Mouse (Mus musculus) spleen, postnatal 10 days (tissue): ENCODE measurements around the gene Gm21083.
"Not testable (repeated sequence)": the region's sequence is repeated elsewhere in the genome, so short reads cannot be mapped to it uniquely, and the experiment has no call there.

Source experiments
- DNase-seq, 2 experiments: peaks; one replicate each; pipeline ENCODE4 v3.0.0; 2021 to 2022; ENCODE audit warnings: low spot score in 2 of 2

Gm21083 gene

DNA sequence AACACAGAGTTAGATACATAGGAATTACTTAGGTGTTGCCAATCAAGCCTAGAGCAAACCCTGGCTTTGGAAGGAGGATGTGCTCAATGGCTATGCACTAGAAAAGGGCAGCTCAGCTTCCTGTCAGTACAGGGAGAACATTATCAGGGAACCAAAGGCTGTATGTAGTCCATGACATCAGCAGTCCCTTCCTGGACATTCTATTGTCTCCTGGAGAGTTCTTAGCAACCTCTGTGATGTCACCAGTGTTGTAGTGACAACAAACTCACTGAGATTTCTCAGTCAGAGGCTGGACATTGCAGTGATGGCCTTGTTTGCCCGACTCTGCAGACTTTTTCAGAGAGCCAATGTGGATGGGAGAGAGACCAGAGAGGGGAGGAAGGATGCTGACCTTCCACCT is at the start of gene Gm21083:
Gm21083 (plus strand) TSS at position 301 of the 400 bp plus-strand sequence.
- DNase-seq = not testable (repeated sequence)

DNA sequence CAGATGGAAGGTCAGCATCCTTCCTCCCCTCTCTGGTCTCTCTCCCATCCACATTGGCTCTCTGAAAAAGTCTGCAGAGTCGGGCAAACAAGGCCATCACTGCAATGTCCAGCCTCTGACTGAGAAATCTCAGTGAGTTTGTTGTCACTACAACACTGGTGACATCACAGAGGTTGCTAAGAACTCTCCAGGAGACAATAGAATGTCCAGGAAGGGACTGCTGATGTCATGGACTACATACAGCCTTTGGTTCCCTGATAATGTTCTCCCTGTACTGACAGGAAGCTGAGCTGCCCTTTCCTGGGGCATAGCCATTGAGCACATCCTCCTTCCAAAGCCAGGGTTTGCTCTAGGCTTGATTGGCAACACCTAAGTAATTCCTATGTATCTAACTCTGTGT is 48.0 kb upstream of the Gm21083 start, which contains the start of gene Gm21190:
Gm21190 (minus strand) TSS at position 101 of the 400 bp plus-strand sequence.
- DNase-seq = not testable (repeated sequence)

- not testable (repeated sequence) for DNase-seq
These were observed 28.5 kb upstream of the Gm21083 start for GRCm38 (mm10) chr5:15548642-15549041.

GRCm38 (mm10) chr5:15549134-15549533 is 28.0 kb upstream of the Gm21083 start:
- DNase-seq = not testable (repeated sequence)

- not testable (repeated sequence) for DNase-seq
These were observed 27.5 kb upstream of the Gm21083 start for GRCm38 (mm10) chr5:15549606-15550005.

DNA sequence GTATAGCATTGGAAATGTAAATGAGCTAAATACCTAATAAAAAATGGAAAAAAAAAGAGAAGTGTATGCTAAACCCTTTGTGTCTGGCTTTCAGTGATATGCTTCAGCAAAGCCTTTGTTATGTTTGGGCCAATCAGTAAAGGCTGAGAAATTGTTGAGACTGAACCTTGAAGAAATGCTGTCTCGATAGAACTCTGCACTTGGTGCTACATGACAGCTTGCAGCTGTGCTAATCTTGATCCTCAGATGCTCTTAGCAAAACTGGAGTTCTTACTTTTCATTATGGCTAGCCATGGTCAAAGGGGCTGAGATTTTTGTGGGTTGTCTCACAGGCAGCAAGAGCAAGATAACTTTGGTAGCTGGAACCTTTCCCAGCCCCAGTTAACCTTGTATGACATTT is 18.5 kb upstream of the Gm21083 start:
- DNase-seq = not testable (repeated sequence)

- DNase-seq = not testable (repeated sequence)
These were observed 15.5 kb upstream of the Gm21083 start for GRCm38 (mm10) chr5:15561425-15562264.

GRCm38 (mm10) chr5:15573735-15574134 is 3.4 kb upstream of the Gm21083 start:
- DNase-seq = not testable (repeated sequence)

GRCm38 (mm10) chr5:15586351-15586750 is 9.2 kb downstream of the Gm21083 start:
- not testable (repeated sequence) for DNase-seq

DNA sequence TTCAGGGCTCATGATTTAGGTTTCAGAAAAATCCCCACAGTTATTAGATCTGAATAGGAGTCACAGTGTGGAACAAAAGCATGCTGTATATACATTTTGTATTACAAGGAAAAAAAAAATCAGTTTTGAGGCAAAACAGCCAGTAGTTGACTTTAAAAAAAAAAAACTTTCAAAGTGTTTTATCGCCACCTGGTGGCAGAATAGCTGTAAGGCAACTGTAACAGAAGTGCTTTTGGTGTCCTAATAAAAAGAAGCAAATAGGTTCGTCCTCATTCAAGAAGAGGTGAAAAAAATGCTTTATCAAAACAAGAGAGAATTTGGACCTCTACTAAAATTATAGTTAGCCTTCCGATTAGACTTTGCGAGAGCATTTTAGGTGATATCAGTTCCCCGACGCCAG is 11.2 kb downstream of the Gm21083 start:
- not testable (repeated sequence) for DNase-seq

DNA sequence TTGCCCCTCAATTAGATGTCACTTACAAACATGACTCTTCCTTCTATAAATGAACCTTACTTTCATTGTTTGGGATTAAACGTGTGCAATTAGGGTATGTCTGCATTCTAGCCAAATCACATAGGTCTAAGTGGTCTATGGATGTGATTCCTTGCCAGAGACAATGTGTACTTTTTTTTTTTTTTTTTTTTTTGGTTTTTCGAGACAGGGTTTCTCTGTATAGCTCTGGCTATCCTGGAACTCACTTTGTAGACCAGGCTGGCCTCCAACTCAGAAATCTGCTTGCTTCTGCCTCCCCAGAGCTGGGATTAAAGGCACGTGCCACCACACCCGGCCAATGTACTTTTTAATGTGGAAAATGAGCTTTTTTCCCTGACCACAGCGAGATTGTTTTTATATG is 13.5 kb downstream of the Gm21083 start:
- DNase-seq = not testable (repeated sequence)

- DNase-seq = not testable (repeated sequence)
These were observed 14.4 kb downstream of the Gm21083 start for GRCm38 (mm10) chr5:15591577-15591976.

DNA sequence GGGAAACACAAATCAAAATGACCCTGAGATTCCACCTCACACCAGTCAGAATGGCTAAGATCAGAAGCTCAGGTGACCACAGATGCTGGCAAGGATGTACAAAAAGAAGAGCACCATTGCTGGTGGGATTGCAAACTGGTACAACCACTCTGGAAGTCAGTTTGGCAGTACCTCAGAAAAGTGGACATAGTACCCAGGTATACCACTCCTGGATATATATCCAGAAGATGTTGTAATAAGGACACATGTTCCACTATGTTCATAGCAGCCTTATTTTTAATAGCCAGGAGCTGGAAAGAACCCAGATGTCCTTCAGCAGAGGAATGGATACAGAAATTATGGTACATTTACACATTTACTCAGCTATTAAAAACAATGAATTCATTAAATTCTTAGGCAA is 21.7 kb downstream of the Gm21083 start:
- DNase-seq = not testable (repeated sequence)

- not testable (repeated sequence) for DNase-seq
These were observed 23.2 kb downstream of the Gm21083 start for GRCm38 (mm10) chr5:15600342-15600741.

DNA sequence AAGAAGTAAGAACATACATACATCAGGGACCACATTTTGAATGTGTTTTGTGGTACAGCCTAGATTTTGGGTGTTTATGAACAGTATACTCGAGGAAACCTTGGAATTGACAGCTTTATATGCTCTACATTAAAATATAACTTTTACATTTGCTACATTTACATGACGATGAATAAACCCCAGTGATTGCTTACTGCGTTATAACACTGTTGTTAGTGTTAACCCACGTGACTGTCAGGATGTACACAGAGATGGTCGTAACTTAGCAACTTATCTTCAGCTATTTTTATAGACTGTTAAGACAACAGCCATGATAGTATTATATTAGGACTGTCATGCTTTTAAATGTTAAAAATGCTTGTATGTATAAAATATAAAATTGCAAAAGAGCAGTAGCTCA is 24.3 kb downstream of the Gm21083 start:
- DNase-seq = not testable (repeated sequence)

- not testable (repeated sequence) for DNase-seq
These were observed 24.8 kb downstream of the Gm21083 start for GRCm38 (mm10) chr5:15601960-15602359.

DNA sequence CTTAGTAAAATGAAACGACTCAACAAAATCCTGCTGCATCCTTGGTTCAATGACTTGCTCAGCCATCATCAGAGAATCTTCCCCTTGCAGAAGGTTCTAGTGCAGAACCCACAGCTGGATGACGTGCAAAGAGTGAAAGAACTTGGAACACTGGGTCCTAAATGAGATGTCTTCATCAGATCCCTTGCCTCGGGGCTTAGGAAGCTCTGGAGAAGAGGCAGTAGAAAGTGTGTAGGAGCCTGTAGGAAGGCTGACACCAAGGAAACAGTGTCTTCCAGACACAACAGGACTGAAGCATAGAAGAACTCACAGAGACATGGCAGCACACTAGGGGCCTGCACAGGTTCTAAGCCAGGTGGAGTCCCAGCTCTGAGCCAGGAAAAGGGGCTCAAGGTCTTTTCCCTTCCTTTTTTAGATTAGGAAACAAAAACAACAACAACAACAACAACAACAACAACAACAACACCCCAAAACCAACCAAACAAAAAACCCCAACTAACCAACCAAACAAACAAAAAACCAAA is 25.4 kb downstream of the Gm21083 start:
- not testable (repeated sequence) for DNase-seq

- DNase-seq = not testable (repeated sequence)
These were observed 25.9 kb downstream of the Gm21083 start for GRCm38 (mm10) chr5:15603008-15603407.

DNA sequence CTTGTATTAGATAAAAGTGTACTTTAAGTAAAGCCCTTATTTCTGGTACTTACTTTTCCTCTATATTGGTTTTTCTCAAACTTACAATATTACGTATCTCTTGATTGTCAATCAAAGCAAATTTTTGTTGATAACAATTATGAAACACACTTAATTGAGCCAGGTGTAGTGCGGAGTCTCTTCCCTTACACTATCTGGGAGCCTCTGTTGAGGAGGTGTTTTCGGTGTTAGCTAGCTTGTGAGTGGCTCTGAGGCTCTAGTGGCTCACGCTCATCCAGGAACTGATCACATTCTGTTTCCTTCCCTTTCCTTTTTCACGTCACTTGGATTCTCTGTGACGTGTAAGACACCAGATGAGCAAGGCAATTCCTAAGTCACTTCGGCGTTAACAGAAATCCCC is 26.5 kb downstream of the Gm21083 start:
- not testable (repeated sequence) for DNase-seq

GRCm38 (mm10) chr5:15606677-15607076 is 29.5 kb downstream of the Gm21083 start:
- DNase-seq = peak; percentile 8 to 17

DNA sequence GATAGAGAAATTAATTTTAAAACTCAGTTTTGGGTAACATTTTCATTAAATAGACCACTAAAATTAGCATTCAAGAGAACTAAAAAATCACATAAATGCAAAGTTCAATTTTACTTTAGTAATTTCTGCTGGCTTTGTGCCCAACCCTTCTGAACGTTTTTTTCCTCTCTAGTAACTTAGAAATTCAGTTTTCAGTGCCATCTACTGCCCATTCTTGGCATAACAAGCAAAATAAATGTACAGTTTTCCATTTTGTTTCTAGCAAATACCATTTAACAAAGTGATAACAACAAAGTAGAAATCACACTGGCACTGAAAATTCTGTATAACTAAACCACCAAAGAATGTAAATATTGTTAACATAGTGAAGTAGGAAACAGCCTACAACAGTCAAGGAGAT is 33.6 kb downstream of the Gm21083 start:
- DNase-seq = not testable (repeated sequence)

DNA sequence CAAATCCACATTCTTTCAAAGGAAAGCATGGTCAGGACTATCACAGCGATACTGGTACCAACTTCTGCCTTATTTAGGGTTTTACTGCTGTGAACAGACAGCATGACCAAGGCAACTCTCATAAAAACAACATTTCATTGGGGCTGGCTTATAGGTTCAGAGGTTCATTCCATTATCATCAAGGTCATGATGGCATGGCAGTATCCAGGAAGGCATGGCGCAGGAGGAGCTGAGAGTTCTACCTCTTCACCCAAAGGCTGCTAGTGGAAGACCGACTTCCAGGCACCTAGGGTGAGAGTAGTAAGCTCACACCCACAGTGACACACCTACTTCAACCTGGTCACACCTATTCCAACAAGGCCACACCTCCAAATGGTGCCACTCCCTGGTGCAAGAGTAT is 39.1 kb downstream of the Gm21083 start:
- DNase-seq = not testable (repeated sequence)

DNA sequence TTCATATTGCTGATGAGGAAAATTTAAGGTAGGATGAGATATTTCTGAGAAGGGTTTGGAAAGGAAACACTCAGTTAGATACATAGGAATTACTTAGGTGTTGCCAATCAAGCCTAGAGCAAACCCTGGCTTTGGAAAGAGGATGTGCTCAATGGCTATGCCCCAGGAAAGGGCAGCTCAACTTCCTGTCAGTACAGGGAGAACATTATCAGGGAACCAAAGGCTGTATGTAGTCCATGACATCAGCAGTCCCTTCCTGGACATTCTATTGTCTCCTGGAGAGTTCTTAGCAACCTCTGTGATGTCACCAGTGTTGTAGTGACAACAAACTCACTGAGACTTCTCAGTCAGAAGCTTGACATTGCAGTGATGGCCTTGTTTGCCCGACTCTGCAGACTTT is 41.6 kb downstream of the Gm21083 start, which contains the start of gene Speer4d:
Speer4d (plus strand) TSS at position 301 of the 400 bp plus-strand sequence.
- DNase-seq = not testable (repeated sequence)
